Mouse (Mus musculus): ENCODE results near the gene Ppp1r36. TPM values are rescaled to one million over a fixed set of nuclear protein-coding genes. Genes with fewer than 3 reads are reported as not detected.

Ppp1r36 gene
- total and polyA plus RNA-seq, 2 experiments from 2014 or later: 1.8 to 2.7 TPM

- H3K4me1 ChIP-seq (ENCODE audit: insufficient read depth): no peaks in the 10 kb centered on the region
- no peak overlapping the region for H3K27ac ChIP-seq (ENCODE audit: low read depth, low read length)
- no peak for TF ChIP-seq CTCF (IDR thresholded peaks at IDR 0.05; ENCODE audit: low read depth)
- ATAC-seq (no peak), DNase-seq (no peak)
- no peak overlapping the region for H3K4me2 ChIP-seq (ENCODE audit: low read depth)
- no peak overlapping the region for H3K4me3 ChIP-seq (ENCODE audit: low read depth, low read length)
- no peaks in the 10 kb centered on the region for H3K36me3 ChIP-seq (ENCODE audit: insufficient read depth)
- H3K9me3 ChIP-seq (ENCODE audit: low read length): no peaks in the 10 kb centered on the region
- H3K27me3 ChIP-seq (ENCODE audit: insufficient read depth, low read length): no peaks in the 10 kb centered on the region
- WGBS: 53% methylated on average over 11 of the region's 11 CpGs
- no peak overlapping the region for H3K9ac ChIP-seq
These were observed 68.0 kb downstream of the Ppp1r36 start for GRCm38 (mm10) chr12:76485381-76485780.

GRCm38 (mm10) chr12:76486943-76487342 lies 69.6 kb downstream of the Ppp1r36 start:
- DNase-seq (no peak), ATAC-seq (no peak)
- Histone ChIP-seq H3K4me3 (ENCODE audit: low read depth, low read length) (no peak overlapping the region), H3K27me3 (ENCODE audit: insufficient read depth, low read length) (no peaks in the 10 kb centered on the region), H3K4me2 (ENCODE audit: low read depth) (no peak overlapping the region), H3K4me1 (ENCODE audit: insufficient read depth) (no peaks in the 10 kb centered on the region), H3K9ac (no peak overlapping the region), H3K9me3 (ENCODE audit: low read length) (no peaks in the 10 kb centered on the region), H3K27ac (ENCODE audit: low read depth, low read length) (no peak overlapping the region), H3K36me3 (ENCODE audit: insufficient read depth) (no peaks in the 10 kb centered on the region)
- no peak for TF ChIP-seq CTCF (IDR thresholded peaks at IDR 0.05; ENCODE audit: low read depth)
- 82% methylated on average over 9 of the region's 9 CpGs for WGBS

Other genes starting within 250 kb of the Ppp1r36 start
- 0.15 and 0.95 TPM in 2 replicates for gene Esr2, start 240.3 kb upstream of the Ppp1r36 start, total RNA-seq (2014; rRNA removed)
- gene Esr2, start 240.3 kb upstream of the Ppp1r36 start, polyA plus RNA-seq (2015; fragmentation: Nextera tagmentation; extraction: Ambion mirVana): 0.23 and 0.35 TPM in 2 replicates
- gene Tex21, start 170.8 kb upstream of the Ppp1r36 start, total RNA-seq (2014; rRNA removed): not detected in 2 replicates
- not detected in 2 replicates for gene Tex21, start 170.8 kb upstream of the Ppp1r36 start, polyA plus RNA-seq (2015; fragmentation: Nextera tagmentation; extraction: Ambion mirVana)
- 22.8 and 26.2 TPM in 2 replicates for gene Mthfd1, start 162.2 kb upstream of the Ppp1r36 start, total RNA-seq (2014; rRNA removed)
- 19.1 and 25.2 TPM in 2 replicates for gene Mthfd1, start 162.2 kb upstream of the Ppp1r36 start, polyA plus RNA-seq (2015; fragmentation: Nextera tagmentation; extraction: Ambion mirVana)
- 18.9 and 24.7 TPM in 2 replicates for gene Akap5, start 92.6 kb upstream of the Ppp1r36 start, total RNA-seq (2014; rRNA removed)
- gene Akap5, start 92.6 kb upstream of the Ppp1r36 start, polyA plus RNA-seq (2015; fragmentation: Nextera tagmentation; extraction: Ambion mirVana): 5.3 and 11.0 TPM in 2 replicates
- 15.0 and 25.8 TPM in 2 replicates for gene Zbtb25, start 47.9 kb upstream of the Ppp1r36 start, total RNA-seq (2014; rRNA removed)
- 13.0 and 13.2 TPM in 2 replicates for gene Zbtb25, start 47.9 kb upstream of the Ppp1r36 start, polyA plus RNA-seq (2015; fragmentation: Nextera tagmentation; extraction: Ambion mirVana)
- gene Zbtb1, start 47.3 kb upstream of the Ppp1r36 start, total RNA-seq (2014; rRNA removed): 3.1 and 3.5 TPM in 2 replicates
- gene Zbtb1, start 47.3 kb upstream of the Ppp1r36 start, polyA plus RNA-seq (2015; fragmentation: Nextera tagmentation; extraction: Ambion mirVana): 1.5 and 2.0 TPM in 2 replicates
- gene Hspa2, start 13.4 kb upstream of the Ppp1r36 start, total RNA-seq (2014; rRNA removed): 6.5 and 10.6 TPM in 2 replicates
- 8.4 and 11.6 TPM in 2 replicates for gene Hspa2, start 13.4 kb upstream of the Ppp1r36 start, polyA plus RNA-seq (2015; fragmentation: Nextera tagmentation; extraction: Ambion mirVana)
- gene Plekhg3, start 113.4 kb downstream of the Ppp1r36 start, total RNA-seq (2014; rRNA removed): 4.1 and 6.2 TPM in 2 replicates
- 0.53 and 1.1 TPM in 2 replicates for gene Plekhg3, start 113.4 kb downstream of the Ppp1r36 start, polyA plus RNA-seq (2015; fragmentation: Nextera tagmentation; extraction: Ambion mirVana)